Mouse (Mus musculus): ENCODE data around the gene Gm11568.
"Not testable (repeated sequence)": the region's sequence is repeated elsewhere in the genome, so short reads cannot be mapped to it uniquely, and the experiment has no call there.

DNA sequence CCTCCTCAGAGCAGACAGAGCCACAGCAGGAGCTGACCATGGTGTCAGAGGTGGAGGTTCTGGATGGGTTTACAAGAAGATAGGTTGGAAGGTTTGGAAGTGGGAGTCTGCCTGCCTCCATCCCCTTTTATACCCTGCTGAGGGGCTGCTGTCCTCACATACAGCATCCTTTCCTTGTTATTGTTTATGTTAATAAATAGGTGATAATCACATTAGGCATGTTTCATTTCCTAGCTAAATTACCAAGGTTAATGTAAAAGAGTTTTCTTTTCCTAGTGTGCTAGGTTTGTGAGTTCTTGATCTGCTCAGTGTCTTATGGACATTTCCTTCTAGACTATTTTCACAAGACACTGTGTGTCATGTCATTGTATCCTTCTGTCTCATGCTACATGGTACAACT, 47.9 kb upstream of the Gm11568 start, which contains the start of gene Krtap4-13:
- not testable (repeated sequence) for TF ChIP-seq CTCF (IDR thresholded peaks at IDR 0.05; ENCODE audit: extremely low read depth, insufficient read length, insufficient replicate concordance, low read depth, low read length); POLR2A (IDR thresholded peaks at IDR 0.05; ENCODE audit: low read depth, low read length)

Data from small intestine, adult 2 months (tissue).